In genomic region chr2:167964320-167964719, GRCm38 (mm10) we compare ENCODE assay signal across 12 mouse cellular contexts. TPM values are rescaled to one million over a fixed set of nuclear protein-coding genes. Genes with fewer than 3 reads are reported as not detected.
"Had no signal": no experiment of that assay in that cellular context is flagged by ENCODE, and none has a peak within 500 bp of the region (broad histone marks: within the 10 kb centered on the region; RNA-seq: fewer than 3 reads in every experiment).

No protein-coding gene starts in this region.

- H3K4me3 ChIP-seq: limb, embryonic 13.5 days; midbrain, embryonic 10.5 days; midbrain, embryonic 15.5 days; neural tube, embryonic 12.5 days had no signal

- H3K9me3 ChIP-seq: limb, embryonic 13.5 days; midbrain, embryonic 10.5 days; midbrain, embryonic 15.5 days; neural tube, embryonic 12.5 days had no signal

- DNase-seq: kidney, adult 2 months; layer of hippocampus, adult 9-11 months; left cerebral cortex, postnatal 4 days; lung, embryonic 14.5 days; thymus, postnatal 36 days had no signal

- H3K4me2 ChIP-seq: limb, embryonic 13.5 days; lung, embryonic 14.5 days; midbrain, embryonic 15.5 days; neural tube, embryonic 12.5 days had no signal

- ATAC-seq: intestine, embryonic 16.5 days; midbrain, embryonic 15.5 days had no signal

- H3K27me3 ChIP-seq: limb, embryonic 13.5 days; midbrain, embryonic 15.5 days; neural tube, embryonic 12.5 days had no signal

- H3K9ac ChIP-seq: limb, embryonic 13.5 days; liver, embryonic 14.5 days; lung, embryonic 14.5 days; midbrain, embryonic 15.5 days; neural tube, embryonic 12.5 days had no signal

- H3K27ac ChIP-seq: limb, embryonic 13.5 days; liver, embryonic 14.5 days; midbrain, embryonic 10.5 days; midbrain, embryonic 15.5 days; neural tube, embryonic 12.5 days had no signal

RNA-seq across cellular contexts. Expression of gene Ripor3, which starts 46.1 kb away (rescaled TPM):
- total RNA-seq: monocyte, adult 5-6 weeks had no signal
